Mouse (Mus musculus) adrenal gland, postnatal 36 days (tissue): ENCODE results near the gene Frg2f1. TPM values are rescaled to one million over a fixed set of nuclear protein-coding genes. Genes with fewer than 3 reads are reported as not detected.
A peak's percentile ranks its signal among the peaks of the same experiment; 100 is the strongest.

Experiments used
- DNase-seq, 2 experiments: peaks; one replicate each; pipeline ENCODE4 v3.0.0; 2021; ENCODE audit warnings: mixed read lengths in 1 of 2
- total RNA-seq, 2 experiments: library from RNA; stranded (reverse); gene quantifications; 2 replicates each; pipeline ENCODE4 v1.2.3; 2021

Gene Frg2f1
- total RNA-seq, 2 experiments from 2014 or later, result 8.2 to 11.6 TPM

DNA sequence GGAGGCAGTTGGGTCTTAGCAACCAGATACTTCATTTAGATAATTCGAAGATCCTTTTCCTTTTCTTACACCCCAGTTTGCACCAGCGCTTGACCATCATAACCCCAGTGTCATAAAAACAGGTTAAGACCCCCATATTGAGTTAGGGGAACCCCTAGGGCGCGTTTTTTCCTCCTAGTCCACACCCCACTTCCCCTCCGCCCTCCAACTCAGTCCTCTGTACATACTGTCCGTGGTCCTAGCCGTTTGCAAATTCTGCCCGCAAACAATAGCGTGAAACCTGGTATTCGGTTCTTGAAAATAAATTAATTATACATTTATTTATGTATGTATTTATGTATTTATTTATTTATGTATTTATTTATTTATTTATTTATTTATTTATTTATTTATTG, 46.4 kb downstream of the Frg2f1 start:
- no peak for DNase-seq

GRCm38 (mm10) chr4:119492291-119492932, 46.9 kb downstream of the Frg2f1 start, which contains the start of gene Rimkla:
Gene Rimkla (minus strand): TSS chr4:119492628.
- peak; percentile 82 to 85 for DNase-seq

DNA sequence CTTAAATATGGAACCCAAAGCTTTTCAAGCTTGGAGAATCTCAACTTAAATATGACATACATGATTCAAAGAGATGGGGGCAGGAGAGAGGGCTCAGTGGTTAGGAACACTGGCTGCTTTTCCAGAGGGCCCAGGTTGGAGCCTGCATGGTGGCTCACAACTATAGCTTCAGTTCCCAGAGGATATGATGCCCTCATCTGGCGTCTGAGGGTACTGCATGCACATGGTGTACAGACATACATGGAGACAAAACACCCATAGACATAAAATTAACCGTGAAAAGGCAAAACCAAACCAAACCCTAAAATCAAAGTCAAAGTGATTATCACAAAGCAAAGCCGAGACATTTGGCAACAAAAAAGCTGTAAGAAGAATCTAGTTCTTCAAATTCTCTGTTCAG, 48.5 kb downstream of the Frg2f1 start:
- peak in 1 of 2 experiments; percentile 28 for DNase-seq

GRCm38 (mm10) chr4:119489666-119490065, 49.7 kb downstream of the Frg2f1 start:
- DNase-seq, result no peak

GRCm38 (mm10) chr4:119484882-119485281, 54.4 kb downstream of the Frg2f1 start:
- DNase-seq, result no peak

GRCm38 (mm10) chr4:119483051-119483450, 56.3 kb downstream of the Frg2f1 start:
- peak; percentile 72 to 75 for DNase-seq

Other genes with a start within 250 kb of the Frg2f1 start
- gene Ybx1, start 244.9 kb downstream of the Frg2f1 start, total RNA-seq, result 100 to 1,000 TPM; 639 to 803 TPM
- 10 to 100 TPM; 20.0 to 20.3 TPM for gene Ppih, start 219.0 kb downstream of the Frg2f1 start, total RNA-seq
- 10 to 100 TPM; 14.5 to 16.9 TPM for gene Ccdc30, start 124.0 kb downstream of the Frg2f1 start, total RNA-seq
- gene Ppcs, start 117.1 kb downstream of the Frg2f1 start, total RNA-seq, result 10 to 100 TPM; 38.0 to 41.7 TPM
- 1 to 10 TPM; 3.1 to 4.0 TPM for gene Zmynd12, start 116.7 kb downstream of the Frg2f1 start, total RNA-seq
- gene Rimkla, start 46.9 kb downstream of the Frg2f1 start, total RNA-seq, result under 1 TPM; 0.17 to 0.40 TPM
- gene Foxj3, start 2.5 kb downstream of the Frg2f1 start, total RNA-seq, result 10 to 100 TPM; 41.6 to 41.9 TPM
- not detected for gene Guca2a, start 98.2 kb upstream of the Frg2f1 start, total RNA-seq
- not detected for gene Guca2b, start 119.4 kb upstream of the Frg2f1 start, total RNA-seq
- gene Hivep3, start 194.3 kb upstream of the Frg2f1 start, total RNA-seq, result 10 to 100 TPM in 1 of 2 experiments, 1 to 10 TPM in 1; 7.8 to 10.1 TPM